Mouse (Mus musculus) MEL (cell line): ENCODE results near the gene Spag9. TPM values are rescaled to one million over a fixed set of nuclear protein-coding genes. Genes with fewer than 3 reads are reported as not detected.
A peak's percentile ranks its signal among the peaks of the same experiment; 100 is the strongest.

Experiments
- DNase-seq: peaks from one replicate; pipeline ENCODE4 v3.0.0; 2011; ENCODE audit warnings: low read depth, low spot score
- H3K27ac ChIP-seq: 2 replicates; pipeline ENCODE4 v1.5.1; 2012; ENCODE audit warnings: low read depth, mild to moderate bottlenecking, control low read depth, low read length, moderate library complexity; ENCODE audit not compliant: control insufficient read depth
- H3K27me3 ChIP-seq, 2 experiments: fragments of 150-350 bp in 1 of 2; sonication (generic) in 1 of 2; 2 replicates each; pipeline ENCODE4 v1.6.1; 2012; ENCODE audit warnings: low read length in 2 of 2, mild to moderate bottlenecking in 2 of 2, improper control_type of control experiment in 1 of 2, moderate library complexity in 1 of 2; ENCODE audit not compliant: insufficient read depth in 2 of 2, control insufficient read depth in 1 of 2
- H3K36me3 ChIP-seq, 2 experiments: 2 replicates each; pipeline ENCODE4 v1.6.1; 2012 to 2014; ENCODE audit warnings: low read length in 2 of 2, improper control_type of control experiment in 1 of 2, inconsistent platforms in 1 of 2, mild to moderate bottlenecking in 1 of 2; ENCODE audit not compliant: insufficient read depth in 2 of 2, control insufficient read depth in 1 of 2
- H3K4me1 ChIP-seq, 2 experiments: fragments of 150-350 bp in 1 of 2; sonication (generic) in 1 of 2; 2 replicates each; pipeline ENCODE4 v1.6.1; 2012; ENCODE audit warnings: low read length in 2 of 2, improper control_type of control experiment in 1 of 2, mild to moderate bottlenecking in 1 of 2; ENCODE audit not compliant: insufficient read depth in 2 of 2, control insufficient read depth in 1 of 2
- H3K4me3 ChIP-seq, 2 experiments: fragments of 150-350 bp in 1 of 2; sonication (generic) in 1 of 2; 2 replicates each; pipeline ENCODE4 v1.5.1; 2012; ENCODE audit warnings: low read depth in 2 of 2, low read length in 2 of 2, mild to moderate bottlenecking in 2 of 2, moderate library complexity in 2 of 2, control low read depth in 1 of 2, improper control_type of control experiment in 1 of 2; ENCODE audit not compliant: control insufficient read depth in 1 of 2, insufficient read depth in 1 of 2
- H3K79me2 ChIP-seq: 2 replicates; pipeline ENCODE4 v1.6.1; 2012; ENCODE audit warnings: mild to moderate bottlenecking, low read length, moderate library complexity; ENCODE audit not compliant: control insufficient read depth, poor library complexity, insufficient read depth
- H3K9ac ChIP-seq: 2 replicates; pipeline ENCODE4 v1.6.1; 2012; ENCODE audit warnings: low read depth, mild to moderate bottlenecking, control low read depth, low read length, moderate library complexity; ENCODE audit not compliant: control insufficient read depth, poor library complexity, severe bottlenecking
- H3K9me3 ChIP-seq: fragments of 150-350 bp; sonication (generic); replicated peaks from 2 replicates; pipeline ENCODE4 v1.6.1; 2012; ENCODE audit warnings: mild to moderate bottlenecking, low read length, improper control_type of control experiment, moderate library complexity; ENCODE audit not compliant: insufficient read depth
- CHD1 ChIP-seq: IDR thresholded peaks from 2 replicates; pipeline ENCODE4 v1.6.1; 2012; ENCODE audit warnings: low read depth, mild to moderate bottlenecking, inconsistent platforms, low read length, improper control_type of control experiment
- CHD2 ChIP-seq: IDR thresholded peaks from 2 replicates; pipeline ENCODE4 v1.6.1; 2011; ENCODE audit warnings: low read length, improper control_type of control experiment
- CTCF ChIP-seq, 3 experiments: IDR thresholded peaks in 2 of 3; conservative IDR thresholded peaks in 1 of 3; 2 replicates each; pipeline ENCODE4 v1.5.1; 2011 to 2012; ENCODE audit warnings: low read length in 3 of 3, low read depth in 2 of 3, mild to moderate bottlenecking in 2 of 3, improper control_type of control experiment in 1 of 3, inconsistent platforms in 1 of 3, mixed read lengths in 1 of 3, moderate library complexity in 1 of 3; ENCODE audit not compliant: control insufficient read depth in 1 of 3, insufficient read depth in 1 of 3, poor library complexity in 1 of 3, severe bottlenecking in 1 of 3
- E2F4 ChIP-seq: IDR thresholded peaks from 2 replicates; pipeline ENCODE4 v1.6.1; 2011; ENCODE audit warnings: low read depth, low read length, improper control_type of control experiment, borderline replicate concordance
- ELF1 ChIP-seq: IDR thresholded peaks from 2 replicates; pipeline ENCODE4 v1.6.1; 2014; ENCODE audit warnings: low read depth, mild to moderate bottlenecking, inconsistent platforms, low read length, improper control_type of control experiment, moderate library complexity
- EP300 ChIP-seq, 2 experiments: IDR thresholded peaks; 2 replicates each; pipeline ENCODE4 v1.6.1; 2011; ENCODE audit warnings: improper control_type of control experiment in 2 of 2, low read length in 2 of 2, low read depth in 1 of 2, mild to moderate bottlenecking in 1 of 2
- ETS1 ChIP-seq: IDR thresholded peaks from 2 replicates; pipeline ENCODE4 v1.6.1; 2012; ENCODE audit warnings: low read depth, mild to moderate bottlenecking, inconsistent platforms, low read length, improper control_type of control experiment, moderate library complexity
- GABPA ChIP-seq: IDR thresholded peaks from 2 replicates; pipeline ENCODE4 v1.6.1; 2012; ENCODE audit warnings: low read depth, mild to moderate bottlenecking, inconsistent platforms, low read length, improper control_type of control experiment, moderate library complexity
- GATA1 ChIP-seq: IDR thresholded peaks from 2 replicates; pipeline ENCODE4 v1.6.1; 2011; ENCODE audit warnings: low read depth, low read length, improper control_type of control experiment
- HCFC1 ChIP-seq: IDR thresholded peaks from 2 replicates; pipeline ENCODE4 v1.6.1; 2012; ENCODE audit warnings: low read depth, mild to moderate bottlenecking, inconsistent platforms, low read length, improper control_type of control experiment, moderate library complexity
- JUND ChIP-seq: IDR thresholded peaks from 2 replicates; pipeline ENCODE4 v1.6.1; 2011; ENCODE audit warnings: low read depth, mild to moderate bottlenecking, improper control_type of control experiment, low read length
- KAT2A ChIP-seq: conservative IDR thresholded peaks from 2 replicates; pipeline ENCODE4 v1.6.1; 2012; ENCODE audit warnings: low read depth, low read length, improper control_type of control experiment, inconsistent platforms
- MAFK ChIP-seq: IDR thresholded peaks from 2 replicates; pipeline ENCODE4 v1.6.1; 2011; ENCODE audit warnings: low read depth, mild to moderate bottlenecking, low read length, improper control_type of control experiment, borderline replicate concordance
- MAX ChIP-seq: IDR thresholded peaks from 2 replicates; pipeline ENCODE4 v1.6.1; 2011; ENCODE audit warnings: low read length, improper control_type of control experiment
- MAZ ChIP-seq: IDR thresholded peaks from 2 replicates; pipeline ENCODE4 v1.6.1; 2012; ENCODE audit warnings: low read depth, mild to moderate bottlenecking, inconsistent platforms, low read length, improper control_type of control experiment
- MEF2A ChIP-seq: IDR thresholded peaks from 2 replicates; pipeline ENCODE4 v1.6.1; 2014; ENCODE audit warnings: low read depth, mild to moderate bottlenecking, inconsistent platforms, low read length, improper control_type of control experiment; ENCODE audit not compliant: poor library complexity, insufficient replicate concordance, severe bottlenecking; ENCODE audit errors: extremely low read depth
- MYB ChIP-seq: IDR thresholded peaks from 2 replicates; pipeline ENCODE4 v1.6.1; 2011; ENCODE audit warnings: mild to moderate bottlenecking, low read depth, low read length, improper control_type of control experiment
- MYC ChIP-seq: IDR thresholded peaks from 2 replicates; pipeline ENCODE4 v1.6.1; 2011; ENCODE audit warnings: low read depth, mild to moderate bottlenecking, low read length, improper control_type of control experiment, moderate library complexity
- NRF1 ChIP-seq: IDR thresholded peaks from 2 replicates; pipeline ENCODE4 v1.6.1; 2014; ENCODE audit warnings: low read depth, mild to moderate bottlenecking, inconsistent platforms, low read length, improper control_type of control experiment, moderate library complexity; ENCODE audit not compliant: poor library complexity, insufficient read depth, severe bottlenecking
- POLR2A ChIP-seq, 2 experiments: IDR thresholded peaks; 2 replicates each; pipeline ENCODE4 v1.6.1; 2011 to 2012; ENCODE audit warnings: low read length in 2 of 2, mild to moderate bottlenecking in 2 of 2, control low read depth in 1 of 2, improper control_type of control experiment in 1 of 2, low read depth in 1 of 2, moderate library complexity in 1 of 2; ENCODE audit not compliant: control insufficient read depth in 1 of 2, insufficient read depth in 1 of 2, poor library complexity in 1 of 2
- POLR2AphosphoS2 ChIP-seq: IDR thresholded peaks from 2 replicates; pipeline ENCODE4 v1.6.1; 2011; ENCODE audit warnings: low read length, improper control_type of control experiment
- POLR2AphosphoS5 ChIP-seq: IDR thresholded peaks from 2 replicates; pipeline ENCODE4 v1.6.1; 2012; ENCODE audit warnings: low read depth, borderline replicate concordance, mild to moderate bottlenecking, inconsistent platforms, low read length, moderate library complexity, mixed read lengths
- RAD21 ChIP-seq: IDR thresholded peaks from 2 replicates; pipeline ENCODE4 v1.6.1; 2011; ENCODE audit warnings: mild to moderate bottlenecking, low read depth, low read length, improper control_type of control experiment
- RCOR1 ChIP-seq: IDR thresholded peaks from 2 replicates; pipeline ENCODE4 v1.6.1; 2012; ENCODE audit warnings: low read depth, mild to moderate bottlenecking, inconsistent platforms, low read length, improper control_type of control experiment
- SIN3A ChIP-seq: IDR thresholded peaks from 2 replicates; pipeline ENCODE4 v1.6.1; 2012; ENCODE audit warnings: low read length, improper control_type of control experiment, inconsistent platforms
- SMC3 ChIP-seq: IDR thresholded peaks from 2 replicates; pipeline ENCODE4 v1.6.1; 2011; ENCODE audit warnings: low read depth, low read length, improper control_type of control experiment
- TAL1 ChIP-seq: IDR thresholded peaks from 2 replicates; pipeline ENCODE4 v1.6.1; 2012; ENCODE audit warnings: mild to moderate bottlenecking, inconsistent platforms, low read length, moderate library complexity, mixed read lengths
- TBP ChIP-seq: IDR thresholded peaks from 2 replicates; pipeline ENCODE4 v1.8.0; 2011; ENCODE audit warnings: low read depth, low read length, improper control_type of control experiment
- TCF12 ChIP-seq: IDR thresholded peaks from 2 replicates; pipeline ENCODE4 v1.6.1; 2014; ENCODE audit warnings: low read depth, mild to moderate bottlenecking, inconsistent platforms, low read length, improper control_type of control experiment, moderate library complexity
- UBTF ChIP-seq: IDR thresholded peaks from 2 replicates; pipeline ENCODE4 v1.6.1; 2012; ENCODE audit warnings: low read depth, mild to moderate bottlenecking, inconsistent platforms, low read length, improper control_type of control experiment, moderate library complexity, borderline replicate concordance; ENCODE audit not compliant: insufficient read depth
- USF1 ChIP-seq: IDR thresholded peaks from 2 replicates; pipeline ENCODE4 v1.6.1; 2014; ENCODE audit warnings: low read depth, mild to moderate bottlenecking, inconsistent platforms, low read length, improper control_type of control experiment, moderate library complexity
- USF2 ChIP-seq, 2 experiments: IDR thresholded peaks; 2 replicates each; pipeline ENCODE4 v1.6.1; 2011 to 2012; ENCODE audit warnings: improper control_type of control experiment in 2 of 2, low read length in 2 of 2, borderline replicate concordance in 1 of 2, inconsistent platforms in 1 of 2, low read depth in 1 of 2, mild to moderate bottlenecking in 1 of 2; ENCODE audit not compliant: insufficient read depth in 1 of 2
- ZC3H11A ChIP-seq: IDR thresholded peaks from 2 replicates; pipeline ENCODE4 v1.6.1; 2012; ENCODE audit warnings: low read depth, mild to moderate bottlenecking, inconsistent platforms, low read length, improper control_type of control experiment
- ZKSCAN1 ChIP-seq: IDR thresholded peaks from 2 replicates; pipeline ENCODE4 v1.6.1; 2012; ENCODE audit warnings: low read depth, mild to moderate bottlenecking, inconsistent platforms, low read length, improper control_type of control experiment, moderate library complexity
- ZMIZ1 ChIP-seq: IDR thresholded peaks from 2 replicates; pipeline ENCODE4 v1.6.1; 2012; ENCODE audit warnings: low read depth, mild to moderate bottlenecking, inconsistent platforms, low read length, improper control_type of control experiment, moderate library complexity
- ZNF384 ChIP-seq: IDR thresholded peaks from 2 replicates; pipeline ENCODE4 v1.6.1; 2012; ENCODE audit warnings: low read depth, mild to moderate bottlenecking, inconsistent platforms, low read length, improper control_type of control experiment
- polyA plus RNA-seq, 2 experiments: library from polyadenylated mRNA; stranded (reverse) in 1 of 2; unstranded in 1 of 2; fragments of >175 nt in 1 of 2; fragments of >200 nt in 1 of 2; gene quantifications; 2 replicates each; pipeline versions ENCODE4 v1.2.1 to v1.2.4; 2012; ENCODE audit warnings: low replicate concordance in 2 of 2, low read depth in 1 of 2; ENCODE audit not compliant: insufficient read length in 2 of 2, insufficient read depth in 1 of 2, missing spikeins in 1 of 2
- total RNA-seq: library from RNA; depleted of rRNA; stranded (reverse); fragments of 300-350 nt; gene quantifications from 2 replicates; pipeline ENCODE4 v1.2.3, GENCODE M21; 2012

Spag9 gene
- total and polyA plus RNA-seq, 3 experiments: 18.9 to 279 (median 20.6) TPM

- H3K79me2 ChIP-seq: peaks cover 38% of the 10 kb centered on the region
- peak; percentile 95 for DNase-seq
- peaks cover 6 to 15% of the 10 kb centered on the region in 2 experiments for H3K4me1 ChIP-seq
- peak overlapping the region; percentile 91 for H3K27ac ChIP-seq
- H3K27me3 ChIP-seq: no peaks in the 10 kb centered on the region
- H3K4me3 ChIP-seq: peak overlapping the region; percentile 62 to 87
- H3K9me3 ChIP-seq: no peaks in the 10 kb centered on the region
- peak overlapping the region; percentile 69 for H3K9ac ChIP-seq
- H3K36me3 ChIP-seq: peaks cover 0 to 12% of the 10 kb centered on the region in 2 experiments; a peak in 2 of 4 replicates
- TF ChIP-seq UBTF: no peak
- 0 out of 2 replicates have a peak, but pooled peaks have one; percentile 21 for TF ChIP-seq RCOR1
- no peak for TF ChIP-seq ZKSCAN1
- TF ChIP-seq USF2 (IDR thresholded peaks at IDR 0.05; ENCODE audit: borderline replicate concordance in 1 of 2, insufficient read depth in 1 of 2, low read depth in 1 of 2, low read length in 2 of 2): no peak
- peak; percentile 6; the same call in 1 of the 2 replicates for TF ChIP-seq KAT2A
- TF ChIP-seq TAL1: no peak
- peak; percentile 80 for TF ChIP-seq SIN3A
- TF ChIP-seq ZMIZ1: peak; percentile 79
- no peak; the same call in 1 of the 2 replicates for TF ChIP-seq ZC3H11A
- TF ChIP-seq CTCF (IDR thresholded peaks at IDR 0.05 in 2 of 3, conservative IDR thresholded peaks at IDR 0.05 in 1 of 3; ENCODE audit: control insufficient read depth in 1 of 3, insufficient read depth in 1 of 3, low read depth in 2 of 3, low read length in 3 of 3, poor library complexity in 1 of 3, severe bottlenecking in 1 of 3): no peak
- TF ChIP-seq TBP: peak; percentile 78
- TF ChIP-seq SMC3: no peak
- peak; percentile 64 for TF ChIP-seq USF1
- no peak for TF ChIP-seq NRF1
- TF ChIP-seq CHD1: peak; percentile 81
- peak in 1 of 2 experiments; percentile 36; a peak in 2 of 4 replicates for TF ChIP-seq EP300 (IDR thresholded peaks at IDR 0.05; ENCODE audit: low read depth in 1 of 2, low read length in 2 of 2)
- TF ChIP-seq MEF2A: no peak
- TF ChIP-seq POLR2A (IDR thresholded peaks at IDR 0.05; ENCODE audit: control insufficient read depth in 1 of 2, insufficient read depth in 1 of 2, low read depth in 1 of 2, low read length in 2 of 2, poor library complexity in 1 of 2): peak; percentile 7 to 63; a peak in 2 of 4 replicates
- TF ChIP-seq E2F4: no peak; the same call in 1 of the 2 replicates
- TF ChIP-seq MAX: peak; percentile 21; the same call in 1 of the 2 replicates
- TF ChIP-seq MAFK: no peak
- TF ChIP-seq CHD2: no peak
- TF ChIP-seq RAD21: no peak
- no peak for TF ChIP-seq ZNF384
- no peak for TF ChIP-seq GABPA
- peak; percentile 65; the same call in 1 of the 2 replicates for TF ChIP-seq POLR2AphosphoS2
- no peak for TF ChIP-seq MAZ
- peak; percentile 53; the same call in 1 of the 2 replicates for TF ChIP-seq MYC
- TF ChIP-seq TCF12: peak; percentile 51
- TF ChIP-seq GATA1: peak; percentile 32; the same call in 1 of the 2 replicates
- peak; percentile 89 for TF ChIP-seq ETS1
- TF ChIP-seq ELF1: peak; percentile 86
- no peak; the same call in 1 of the 2 replicates for TF ChIP-seq POLR2AphosphoS5
- TF ChIP-seq MYB: no peak
- TF ChIP-seq HCFC1: peak; percentile 78
- TF ChIP-seq JUND: peak; percentile 36; the same call in 1 of the 2 replicates
Measured at GRCm38 (mm10) chr11:93995111-93995719, 676 bp upstream of the Spag9 start.
